Mouse (Mus musculus): ENCODE measurements at regions not wholly inside any gene's neighbourhood (a gene's known extent, or its start where the extent isn't known, plus 50 kb on each side); places are given as distances from the start of the nearest gene placed in this dataset.

DNA sequence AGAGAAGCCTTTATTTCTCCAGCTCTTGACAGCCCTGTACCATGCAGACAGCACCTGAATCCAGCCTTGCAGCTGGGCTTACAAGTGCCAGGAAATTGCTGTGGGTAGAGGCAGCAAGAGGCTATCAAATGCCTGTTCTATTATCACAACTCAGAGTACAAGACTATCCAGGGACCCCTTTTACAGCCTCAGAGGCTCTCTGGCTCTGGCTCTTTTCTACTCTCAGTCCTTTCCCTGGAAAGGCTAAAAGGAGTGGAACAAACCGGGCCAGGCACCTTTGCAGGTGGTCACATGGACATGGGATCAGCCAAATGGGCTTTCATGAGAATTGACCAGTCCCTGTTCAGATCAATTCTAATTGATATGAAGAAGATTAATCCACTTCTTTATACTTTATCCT, 125.7 kb downstream of the Qrsl1 start:
- no peak for DNase-seq (ENCODE audit: low spot score in 2 of 2)

DNA sequence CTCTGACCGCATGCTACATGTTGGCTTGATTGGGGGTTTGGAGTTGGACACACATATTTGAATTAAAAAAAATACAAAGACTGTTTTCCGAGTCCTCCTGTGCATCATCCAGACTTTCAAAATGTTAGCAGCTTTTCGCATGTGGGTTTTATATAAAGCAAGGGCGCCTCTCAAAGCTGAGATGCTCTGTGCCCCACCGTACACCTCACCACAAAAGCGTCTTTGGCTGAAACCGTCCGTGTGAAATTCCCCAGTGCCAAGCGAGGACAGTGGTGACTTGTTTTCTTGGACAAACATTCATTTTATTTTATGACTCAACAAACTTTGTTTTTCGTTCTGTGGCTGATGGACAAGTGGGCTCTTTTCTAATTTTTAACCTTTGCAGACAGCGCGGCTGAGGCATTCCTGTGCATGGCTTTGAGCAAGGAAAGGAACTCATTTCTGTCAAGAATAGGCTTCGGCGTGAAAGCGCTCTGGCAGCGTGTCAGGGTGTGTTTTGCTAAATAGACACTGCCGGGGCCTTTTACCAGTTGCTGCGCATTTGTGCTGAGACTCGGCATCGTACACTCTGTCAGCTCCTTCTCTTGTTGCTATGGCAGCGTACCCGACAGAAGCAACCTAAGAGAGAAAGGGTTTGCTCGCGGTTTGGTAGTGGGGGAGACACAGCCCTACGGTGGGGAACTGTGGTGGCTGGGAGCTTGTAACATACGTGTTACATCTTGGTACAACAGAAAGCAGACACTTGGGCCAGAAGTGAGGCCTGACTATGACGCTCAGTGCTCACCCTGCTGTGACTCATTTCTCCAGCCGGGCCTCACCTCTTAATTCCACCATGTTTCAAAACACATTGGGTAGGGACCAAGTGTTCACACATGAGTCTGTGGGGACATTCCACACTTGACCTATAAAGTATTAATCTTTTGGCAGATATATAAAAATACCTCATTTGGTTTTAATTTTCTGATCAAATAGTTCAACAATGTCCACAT, 123.6 kb downstream of the Qrsl1 start:
- no peak for DNase-seq (ENCODE audit: low spot score in 2 of 2)

DNA sequence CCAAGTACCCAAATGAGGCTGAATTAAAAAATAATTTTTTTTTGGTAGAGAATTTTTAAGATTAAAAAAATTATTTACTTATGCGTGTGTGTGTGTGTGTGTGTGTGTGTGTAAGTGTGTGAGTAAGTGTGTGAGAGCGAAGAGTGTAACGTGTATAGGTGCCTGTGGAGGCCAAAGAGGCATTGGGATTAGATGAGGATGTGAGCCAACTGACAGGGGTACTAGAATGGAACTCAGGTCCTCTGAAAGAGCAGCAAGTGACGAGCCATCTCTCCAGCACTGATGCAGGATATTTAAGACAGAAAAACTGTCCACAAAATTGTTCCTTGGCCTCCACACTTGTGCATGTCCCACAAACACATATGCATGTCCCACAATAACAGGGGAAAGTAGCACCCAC, 121.0 kb downstream of the Qrsl1 start:
- no peak for DNase-seq (ENCODE audit: low spot score in 2 of 2)

DNA sequence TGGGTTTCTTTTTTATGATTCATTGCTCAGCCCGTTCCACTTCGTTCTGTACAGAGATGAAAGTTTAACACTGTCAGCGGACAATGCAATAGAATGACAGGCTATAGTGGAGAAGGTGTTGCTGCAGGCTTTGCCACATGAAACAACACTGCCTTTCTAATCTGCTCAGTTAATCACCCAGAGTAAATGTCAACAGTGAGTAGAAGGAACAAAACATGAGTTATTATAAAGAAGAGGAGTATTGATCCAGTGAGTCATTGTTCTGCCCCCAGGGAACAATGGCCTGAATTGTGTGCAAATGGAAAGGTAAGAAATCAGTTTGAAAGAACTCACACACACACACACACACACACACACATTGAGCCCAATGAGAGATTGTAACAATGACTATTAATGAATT, 118.2 kb downstream of the Qrsl1 start:
- no peak for DNase-seq (ENCODE audit: low spot score in 2 of 2)

DNA sequence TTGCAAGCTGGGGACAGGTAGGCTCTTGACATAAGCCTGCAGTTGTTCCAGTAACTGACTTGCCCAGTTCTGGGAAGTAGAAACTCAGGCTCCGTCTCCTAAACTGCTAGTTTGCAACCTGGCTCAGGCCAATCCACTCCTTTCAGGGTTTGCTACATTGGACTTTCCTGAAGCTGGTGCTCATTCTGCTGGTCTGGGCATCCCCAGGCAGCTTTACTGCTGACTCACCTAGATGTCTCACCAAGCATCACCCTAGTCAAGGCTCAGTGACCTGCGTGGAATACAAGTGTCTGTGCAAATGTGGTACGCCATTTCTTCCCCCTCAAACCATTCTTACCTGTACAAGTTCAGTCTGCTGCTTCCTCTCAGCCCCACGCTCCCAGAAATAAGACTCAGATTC, 110.8 kb downstream of the Qrsl1 start:
- no peak for DNase-seq (ENCODE audit: low spot score in 2 of 2)

DNA sequence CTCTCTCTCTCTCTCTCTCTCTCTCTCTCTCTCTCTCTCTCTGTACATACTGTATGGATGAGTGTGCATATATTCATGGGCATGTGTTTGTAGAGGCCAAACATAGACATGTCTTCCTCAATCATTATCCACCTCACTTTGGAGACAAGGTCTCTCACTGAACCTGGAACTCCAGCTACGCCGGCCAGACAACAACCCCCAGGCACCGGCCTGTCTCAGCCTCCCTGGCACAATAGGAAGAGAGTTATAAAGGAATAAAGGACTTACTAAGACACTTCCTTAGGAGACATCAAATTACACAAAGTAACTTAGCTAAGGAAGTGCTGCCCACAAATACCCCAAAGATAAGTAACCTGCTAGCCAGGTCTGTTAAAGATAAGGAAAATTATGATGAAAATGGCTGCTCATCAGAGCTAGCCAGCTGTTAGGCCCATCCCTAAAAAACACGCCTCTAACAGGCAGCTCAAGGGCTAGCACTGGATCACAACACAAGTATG, 110.0 kb downstream of the Qrsl1 start:
- DNase-seq (ENCODE audit: low spot score in 2 of 2), result no peak

DNA sequence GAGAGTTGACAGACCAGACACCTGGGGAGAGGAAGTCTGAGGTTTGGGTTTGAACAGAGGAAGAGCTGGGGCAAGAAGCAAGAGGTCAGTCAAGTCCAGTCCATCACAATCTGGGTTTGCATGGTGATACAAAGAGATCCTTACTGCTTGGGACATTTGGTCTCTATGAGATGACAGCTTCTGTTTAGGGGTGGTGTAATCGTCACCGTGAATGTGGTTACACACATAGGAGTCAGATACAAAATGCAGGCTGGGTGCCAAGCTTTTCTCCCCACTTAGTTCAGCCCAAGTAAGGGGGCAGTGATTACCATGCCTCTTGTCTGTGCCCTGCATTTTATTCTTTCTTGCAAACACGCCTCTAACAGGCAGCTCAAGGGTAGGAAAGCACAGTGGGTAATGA, 108.9 kb downstream of the Qrsl1 start:
- DNase-seq (ENCODE audit: low spot score in 2 of 2), result no peak

DNA sequence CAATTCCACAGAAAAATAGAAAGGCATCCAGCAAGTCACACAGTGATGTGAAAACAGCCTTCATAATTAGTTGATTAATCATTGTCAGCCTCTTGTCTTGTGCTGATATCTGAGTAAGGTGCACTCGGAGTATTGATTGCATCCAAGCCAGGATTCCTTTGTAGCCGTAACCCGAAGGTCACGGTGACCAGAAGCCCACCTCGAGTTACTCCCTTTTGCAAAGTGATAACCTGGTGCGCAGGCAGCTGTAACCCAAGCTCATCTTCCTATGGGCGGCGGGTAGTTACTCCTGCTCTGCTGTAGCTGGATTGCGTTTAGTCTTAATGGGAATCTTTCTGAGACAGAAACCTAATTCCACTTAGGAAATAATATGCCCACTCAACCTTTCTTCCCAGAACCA, 107.0 kb downstream of the Qrsl1 start:
- DNase-seq (ENCODE audit: low spot score in 2 of 2), result no peak

DNA sequence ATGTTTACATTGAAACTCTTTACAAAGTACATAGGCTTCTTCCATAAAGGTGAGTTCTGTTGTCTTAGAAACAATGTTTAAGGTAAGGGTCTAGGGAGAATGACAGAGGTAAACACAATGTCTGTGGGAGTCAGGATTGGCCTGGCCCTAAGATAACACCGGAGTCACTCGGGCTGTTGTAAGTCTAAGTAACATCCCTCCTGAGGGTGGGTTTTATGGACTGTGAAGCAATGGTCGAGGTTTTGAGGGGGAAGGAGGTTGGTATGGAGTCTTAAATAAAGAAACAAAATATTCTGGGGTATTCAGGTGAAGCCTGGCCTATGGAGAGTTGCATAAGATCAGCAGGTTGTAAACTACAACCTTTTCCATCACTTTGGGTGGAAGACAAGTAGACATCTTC, 101.5 kb downstream of the Qrsl1 start:
- no peak for DNase-seq (ENCODE audit: low spot score in 2 of 2)

DNA sequence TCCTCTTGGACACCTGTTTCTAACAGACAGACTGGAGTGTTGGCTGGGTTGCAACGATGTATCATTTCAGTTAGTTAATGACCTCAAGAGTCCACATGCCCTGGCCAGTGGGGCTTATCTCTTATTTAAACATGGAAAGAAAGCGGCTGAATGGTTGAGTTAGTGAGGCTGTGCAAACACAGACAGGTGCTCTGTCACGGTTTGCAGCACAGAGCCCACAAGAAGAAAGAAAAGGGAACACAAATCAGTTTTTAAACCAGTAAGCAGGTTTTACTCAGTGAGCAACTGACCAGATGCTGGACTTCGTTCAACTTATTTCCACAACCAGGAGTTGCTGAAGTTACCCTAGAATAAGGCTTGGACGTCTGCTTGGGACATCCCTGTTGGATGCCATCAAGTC, 86.3 kb downstream of the Qrsl1 start:
- DNase-seq (ENCODE audit: low spot score in 2 of 2), result no peak

DNA sequence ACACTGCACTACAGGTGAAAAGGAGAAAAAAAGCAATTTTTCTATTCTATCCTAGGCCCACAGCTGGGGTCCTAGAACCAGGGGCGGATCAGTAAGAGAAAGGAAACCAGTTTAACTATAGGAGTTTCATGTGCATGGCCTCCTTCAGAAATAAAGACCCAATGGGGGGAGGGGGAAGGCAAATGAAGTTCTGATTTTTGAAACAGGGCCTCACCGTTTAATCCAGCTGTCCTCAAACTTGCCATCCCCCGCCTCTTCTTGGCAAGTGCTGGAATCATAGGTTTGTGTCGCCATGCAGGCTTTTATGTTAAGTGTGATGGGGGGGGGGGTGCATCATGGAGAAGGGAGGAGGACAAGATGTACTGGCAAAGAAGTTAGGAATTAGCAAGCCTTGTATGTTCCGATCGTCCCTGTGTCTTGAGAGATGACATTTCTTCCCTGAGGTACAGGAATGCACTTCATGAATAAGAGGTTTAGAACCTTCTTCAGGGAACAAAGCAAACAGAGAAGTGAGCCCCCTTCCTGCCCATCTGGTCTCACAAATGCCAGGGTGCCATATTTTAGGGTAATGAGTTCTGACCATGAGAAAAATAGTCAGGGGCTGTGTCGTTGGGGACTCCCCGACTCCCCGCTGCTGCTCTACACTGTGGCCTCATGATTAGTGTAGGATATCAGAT, 83.9 kb downstream of the Qrsl1 start:
- DNase-seq (ENCODE audit: low spot score in 2 of 2), result no peak

DNA sequence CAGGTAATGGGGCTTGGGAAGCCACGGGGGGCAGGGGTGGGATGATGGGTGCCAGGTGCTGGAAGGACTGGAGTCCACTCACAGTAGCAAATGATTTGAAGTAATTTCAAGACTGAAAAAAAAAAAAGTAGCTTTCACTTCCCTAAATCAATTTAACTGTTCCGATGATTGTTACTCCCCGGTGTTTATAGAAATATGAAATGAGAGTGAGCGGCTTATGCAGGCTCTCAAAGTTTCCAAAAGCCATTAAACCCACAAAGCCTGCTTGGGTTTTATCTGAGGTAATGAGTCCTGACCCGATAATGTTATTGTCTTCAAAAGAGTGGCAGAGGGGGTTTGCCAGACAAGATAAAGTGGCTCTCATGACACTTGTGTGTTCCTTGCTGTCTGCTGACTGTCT, 82.9 kb downstream of the Qrsl1 start:
- DNase-seq (ENCODE audit: low spot score in 2 of 2), result no peak

DNA sequence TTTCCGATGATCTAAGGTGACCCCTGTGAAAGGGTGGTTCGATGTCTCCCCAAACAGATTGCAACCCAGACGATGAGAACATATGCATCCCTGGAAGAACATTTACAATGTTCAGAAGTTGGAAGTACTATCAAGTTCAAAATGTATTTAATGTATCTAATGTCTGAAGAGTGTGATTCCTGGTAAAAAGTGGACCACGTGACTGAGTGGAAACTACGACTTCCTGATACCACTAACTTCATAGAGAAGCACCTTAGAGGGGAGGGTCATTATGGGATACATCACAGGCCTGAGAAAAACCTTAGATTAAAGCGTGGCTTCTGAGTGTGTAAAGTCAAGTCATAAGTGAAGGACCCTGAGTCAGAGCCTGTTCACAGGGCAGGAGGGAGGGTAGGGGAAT, 82.1 kb downstream of the Qrsl1 start:
- no peak for DNase-seq (ENCODE audit: low spot score in 2 of 2)

DNA sequence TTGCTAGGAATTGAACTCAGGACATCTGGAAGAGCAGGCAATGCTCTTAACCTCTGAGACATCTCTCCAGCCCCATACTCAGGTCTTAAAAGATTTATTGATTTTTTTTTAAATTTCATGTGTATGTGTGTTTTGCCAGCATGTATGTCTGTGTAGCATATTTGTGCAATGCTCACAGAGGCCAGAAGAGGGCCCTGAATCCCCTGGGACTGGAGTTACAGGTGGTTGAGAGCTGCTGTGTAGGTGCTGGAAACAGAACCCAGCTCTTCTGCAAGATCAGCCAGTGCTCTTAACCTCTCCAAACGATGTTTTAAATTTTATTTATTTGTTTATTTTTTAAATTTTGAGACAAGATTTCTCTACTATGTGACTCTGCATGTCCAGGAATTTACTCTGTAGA, 78.9 kb downstream of the Qrsl1 start:
- no peak for DNase-seq (ENCODE audit: low spot score in 2 of 2)

DNA sequence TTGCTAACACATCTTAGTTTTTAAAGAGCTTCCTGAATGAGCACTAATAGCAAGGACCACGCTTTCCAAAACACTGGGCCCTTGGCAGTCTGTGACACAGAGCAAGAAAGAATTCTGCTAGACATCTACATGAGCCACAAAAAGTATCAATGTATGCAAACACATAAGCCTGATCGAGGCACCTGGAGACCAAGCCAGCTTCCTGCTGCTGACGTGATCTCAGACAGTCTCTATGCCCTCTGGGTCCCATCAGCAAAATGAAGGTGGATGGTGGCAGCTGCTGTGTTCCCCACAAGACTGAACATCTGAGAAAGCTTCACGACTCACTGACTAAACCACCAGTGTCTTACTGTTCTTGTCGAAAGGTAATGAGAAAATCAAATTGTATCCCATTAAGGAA, 77.5 kb downstream of the Qrsl1 start:
- DNase-seq (ENCODE audit: low spot score in 2 of 2), result no peak
